Mouse (Mus musculus): ENCODE measurements around the gene Spata9.

- TF ChIP-seq CTCF (IDR thresholded peaks at IDR 0.05; ENCODE audit: low read depth) (no peak), EP300 (IDR thresholded peaks at IDR 0.05; ENCODE audit: low read depth) (no peak)
Observed at GRCm38 (mm10) chr13:76042455-76042854, 75.5 kb downstream of the Spata9 start.
